Mouse (Mus musculus): Measurements from ENCODE around the gene Gm21304. TPM values are rescaled to one million over a fixed set of nuclear protein-coding genes. Genes with fewer than 3 reads are reported as not detected.

Gene Gm21304
- polyA plus RNA-seq (2014; fragmentation: Illumina TruSeq; extraction: RNeasy Lipid Tissue Mini Kit (QIAGEN cat#74804); ENCODE audit: low read depth, low replicate concordance): not detected

GRCm38 (mm10) chr10:104168215-104168614 is at the start of gene Gm21304:
TSS of gene Gm21304 (plus strand) at chr10:104168515.

GRCm38 (mm10) chr10:104142687-104143086 is 25.6 kb upstream of the Gm21304 start, which contains the start of gene Gm21293:
TSS of gene Gm21293 (plus strand) at chr10:104142987.

GRCm38 (mm10) chr10:104151197-104151596 is 17.1 kb upstream of the Gm21304 start, which contains the start of gene Gm6763:
TSS of gene Gm6763 (plus strand) at chr10:104151497.

GRCm38 (mm10) chr10:104159706-104160105 is 8.6 kb upstream of the Gm21304 start, which contains the start of gene Gm8764:
TSS of gene Gm8764 (plus strand) at chr10:104160006.

GRCm38 (mm10) chr10:104176724-104177123 is 8.4 kb downstream of the Gm21304 start, which contains the start of gene Gm21312:
TSS of gene Gm21312 (plus strand) at chr10:104177024.

GRCm38 (mm10) chr10:104185233-104185632 is 16.9 kb downstream of the Gm21304 start, which contains the start of gene Gm20765:
TSS of gene Gm20765 (plus strand) at chr10:104185533.

GRCm38 (mm10) chr10:104193742-104194141 is 25.4 kb downstream of the Gm21304 start, which contains the start of gene Gm4340:
TSS of gene Gm4340 (plus strand) at chr10:104194042.

Other genes with a start within 250 kb of the Gm21304 start
- gene Gm21293, start 25.5 kb upstream of the Gm21304 start, polyA plus RNA-seq (2014; fragmentation: Illumina TruSeq; extraction: RNeasy Lipid Tissue Mini Kit (QIAGEN cat#74804); ENCODE audit: low read depth, low replicate concordance): not detected
- not detected for gene Gm6763, start 17.0 kb upstream of the Gm21304 start, polyA plus RNA-seq (2014; fragmentation: Illumina TruSeq; extraction: RNeasy Lipid Tissue Mini Kit (QIAGEN cat#74804); ENCODE audit: low read depth, low replicate concordance)
- not detected for gene Gm8764, start 8.5 kb upstream of the Gm21304 start, polyA plus RNA-seq (2014; fragmentation: Illumina TruSeq; extraction: RNeasy Lipid Tissue Mini Kit (QIAGEN cat#74804); ENCODE audit: low read depth, low replicate concordance)
- not detected for gene Gm21312, start 8.5 kb downstream of the Gm21304 start, polyA plus RNA-seq (2014; fragmentation: Illumina TruSeq; extraction: RNeasy Lipid Tissue Mini Kit (QIAGEN cat#74804); ENCODE audit: low read depth, low replicate concordance)
- gene Gm20765, start 17.0 kb downstream of the Gm21304 start, polyA plus RNA-seq (2014; fragmentation: Illumina TruSeq; extraction: RNeasy Lipid Tissue Mini Kit (QIAGEN cat#74804); ENCODE audit: low read depth, low replicate concordance): not detected
- not detected for gene Gm4340, start 25.5 kb downstream of the Gm21304 start, polyA plus RNA-seq (2014; fragmentation: Illumina TruSeq; extraction: RNeasy Lipid Tissue Mini Kit (QIAGEN cat#74804); ENCODE audit: low read depth, low replicate concordance)